Mouse (Mus musculus) olfactory bulb, adult 2 months (tissue): Measurements from ENCODE around the gene H2-T3. TPM values are rescaled to one million over a fixed set of nuclear protein-coding genes. Genes with fewer than 3 reads are reported as not detected.
"Not testable (repeated sequence)": the region's sequence is repeated elsewhere in the genome, so short reads cannot be mapped to it uniquely, and the experiment has no call there.

Experiments
- H3K27ac ChIP-seq: fragments of 200-500 bp; 2 replicates; pipeline ENCODE4 v1.5.1; 2012; ENCODE audit warnings: low read depth, low read length; ENCODE audit not compliant: insufficient read depth
- H3K4me1 ChIP-seq: fragments of 200-500 bp; 2 replicates; pipeline ENCODE4 v1.6.1; 2012; ENCODE audit warnings: low read length; ENCODE audit not compliant: control insufficient read depth, insufficient read depth
- H3K4me3 ChIP-seq: fragments of 200-500 bp; 2 replicates; pipeline ENCODE4 v1.5.1; 2012; ENCODE audit warnings: mild to moderate bottlenecking, low read depth, low read length, moderate library complexity; ENCODE audit not compliant: insufficient read depth
- CTCF ChIP-seq: fragments of 200-500 bp; IDR thresholded peaks from 2 replicates; pipeline ENCODE4 v1.5.1; 2012; ENCODE audit warnings: low read depth, mild to moderate bottlenecking, low read length, moderate library complexity; ENCODE audit not compliant: insufficient read depth
- POLR2A ChIP-seq: fragments of 200-500 bp; IDR thresholded peaks from 2 replicates; pipeline ENCODE4 v1.6.1; 2012; ENCODE audit warnings: mild to moderate bottlenecking, low read depth, low read length, moderate library complexity; ENCODE audit not compliant: insufficient read depth
- WGBS: fragments of 180-500 bp; shearing (Covaris S2); methylation state at CpG from one replicate; pipeline ENCODE4 v1.1.7; 2018; 5-methylcytosine and 5-hydroxymethylcytosine counted together
- polyA plus RNA-seq: library from polyadenylated mRNA; stranded (reverse); fragments of >200 nt; gene quantifications from 2 replicates; pipeline ENCODE4 v1.2.4, GENCODE M21; 2012; ENCODE audit warnings: low replicate concordance; ENCODE audit not compliant: missing spikeins, insufficient read depth, insufficient read length

H2-T3 gene
- not detected in 2 replicates for polyA plus RNA-seq

DNA sequence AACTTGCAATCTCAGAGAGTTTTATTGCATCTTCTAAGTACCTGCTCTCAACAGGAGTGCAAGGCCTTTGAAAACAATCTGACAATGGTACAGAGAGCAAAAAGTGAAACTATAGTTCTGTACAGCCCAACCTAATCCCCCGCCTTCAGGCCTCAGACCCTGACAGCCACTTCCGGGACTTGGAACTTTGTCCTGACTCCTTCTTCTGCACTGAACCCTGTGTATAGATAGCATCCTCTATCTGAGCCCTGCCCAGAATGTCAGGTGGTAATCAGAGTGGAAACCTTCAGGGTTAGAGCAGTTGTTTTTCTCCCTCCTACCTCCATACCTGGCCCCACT, at the start of gene H2-T3:
Gene H2-T3, minus strand, starts transcription at position 119 of the 339 bp plus-strand sequence.
- H3K4me3 ChIP-seq: no peak within 1 kb of the TSS
- no peak within 1 kb of the TSS for H3K27ac ChIP-seq
- H3K4me1 ChIP-seq: no peaks in the 10 kb centered on the region
- WGBS: 86% methylated on average over 2 of the region's 2 CpGs
- TF ChIP-seq POLR2A: no peak
- TF ChIP-seq CTCF: no peak

GRCm38 (mm10) chr17:36237321-36237921, 47.3 kb upstream of the H2-T3 start:
- no peak for TF ChIP-seq CTCF
- TF ChIP-seq POLR2A: no peak
- H3K4me3 ChIP-seq: no peak overlapping the region
- no peak overlapping the region for H3K27ac ChIP-seq
- 3% methylated on average over 27 of the region's 27 CpGs for WGBS
- H3K4me1 ChIP-seq: peaks cover 6% of the 10 kb centered on the region

- H3K4me3 ChIP-seq, H3K4me1 ChIP-seq, H3K27ac ChIP-seq: not testable (repeated sequence)
- WGBS: 31% methylated on average over 9 of the region's 9 CpGs
Measured at GRCm38 (mm10) chr17:36235300-36235699, 45.2 kb upstream of the H2-T3 start.

DNA sequence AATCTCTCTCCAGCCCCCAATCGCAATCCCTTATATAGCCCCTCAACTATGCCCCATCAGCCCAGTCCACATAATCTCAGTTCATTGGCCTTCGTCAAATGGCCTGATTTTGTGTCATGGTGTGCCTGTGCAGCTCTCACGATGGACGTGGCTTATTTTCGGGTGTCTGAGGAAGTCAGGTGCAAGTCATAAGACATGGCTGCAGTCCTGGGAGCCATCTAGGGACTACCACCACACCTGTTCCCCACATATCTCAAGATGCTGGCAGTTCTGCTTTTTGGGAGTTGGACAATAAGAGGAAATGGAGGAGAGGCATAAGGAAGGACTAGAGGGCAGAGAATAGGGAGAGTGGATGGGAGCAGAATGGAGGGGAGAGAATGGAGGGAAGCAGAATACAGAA, 43.5 kb upstream of the H2-T3 start:
- TF ChIP-seq POLR2A: no peak
- TF ChIP-seq CTCF: no peak
- H3K27ac ChIP-seq: no peak overlapping the region
- H3K4me1 ChIP-seq: peaks cover 6% of the 10 kb centered on the region
- H3K4me3 ChIP-seq: no peak overlapping the region
- WGBS: 83% methylated on average over 5 of the region's 5 CpGs

GRCm38 (mm10) chr17:36231318-36231717, 41.2 kb upstream of the H2-T3 start:
- Histone ChIP-seq H3K4me3 (no peak overlapping the region), H3K27ac (no peak overlapping the region), H3K4me1 (no peaks in the 10 kb centered on the region)
- 12% methylated on average over 36 of the region's 36 CpGs for WGBS
- no peak for TF ChIP-seq POLR2A
- TF ChIP-seq CTCF: no peak

DNA sequence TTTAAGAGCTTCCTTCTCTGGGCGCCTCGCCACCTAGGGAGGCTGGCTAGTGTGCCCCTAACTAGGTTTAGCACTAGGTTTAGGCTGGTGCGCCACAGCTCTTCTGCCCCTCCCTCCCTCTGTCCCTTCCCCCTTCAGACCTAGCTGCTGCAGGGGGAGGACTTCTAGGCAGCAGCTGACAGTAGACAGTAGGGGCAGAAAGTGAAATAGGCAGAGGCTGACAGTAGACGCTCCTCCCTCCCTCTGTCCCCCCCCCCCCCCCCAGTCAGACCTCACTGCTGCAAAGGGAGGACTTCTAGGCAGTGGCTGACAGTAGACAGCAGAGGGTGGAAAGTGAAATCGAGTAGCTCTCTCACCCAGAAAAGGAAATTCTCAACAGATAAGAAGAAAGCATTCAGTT, 39.0 kb upstream of the H2-T3 start:
- H3K27ac ChIP-seq: no peak overlapping the region
- TF ChIP-seq POLR2A (no peak), CTCF (no peak)
- WGBS: 6% methylated on average over 4 of the region's 5 CpGs

DNA sequence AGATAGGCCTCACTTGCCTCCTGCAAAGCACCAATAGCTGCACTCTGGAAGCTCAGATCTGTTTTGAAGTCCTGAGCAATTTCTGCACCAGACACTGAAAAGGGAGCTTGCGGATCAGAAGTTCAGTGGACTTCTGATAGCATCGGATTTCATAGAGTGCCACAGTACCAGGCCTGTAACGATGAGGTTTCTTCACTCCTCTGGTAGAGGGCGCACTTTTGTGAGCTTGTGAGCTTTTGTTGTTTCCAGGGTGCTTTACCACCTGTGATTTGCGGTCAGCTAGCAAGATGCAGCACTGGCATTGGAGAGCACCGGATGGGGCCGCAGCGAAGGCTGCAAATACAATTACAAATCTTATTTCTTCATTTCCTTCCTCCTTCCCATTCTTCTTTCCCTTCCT, 36.8 kb upstream of the H2-T3 start:
- H3K27ac ChIP-seq: no peak overlapping the region
- H3K4me1 ChIP-seq: peaks cover 4% of the 10 kb centered on the region; the same call in 1 of the 2 replicates
- H3K4me3 ChIP-seq: no peak overlapping the region
- WGBS: 27% methylated on average over 8 of the region's 8 CpGs
- no peak for TF ChIP-seq POLR2A
- no peak for TF ChIP-seq CTCF

More for the DNA sequence above, 39.0 kb upstream of the H2-T3 start:
- Histone ChIP-seq H3K4me1 (peaks cover 4% of the 10 kb centered on the region; the same call in 1 of the 2 replicates), H3K4me3 (no peak overlapping the region)

- H3K27ac ChIP-seq: no peak overlapping the region
- 7% methylated on average over 9 of the region's 9 CpGs for WGBS
- no peak for TF ChIP-seq CTCF
- no peak for TF ChIP-seq POLR2A
- no peak overlapping the region for H3K4me3 ChIP-seq
- peaks cover 4% of the 10 kb centered on the region; the same call in 1 of the 2 replicates for H3K4me1 ChIP-seq
Measured at GRCm38 (mm10) chr17:36225231-36225824, 35.2 kb upstream of the H2-T3 start.

- H3K4me1 ChIP-seq: peaks cover 4% of the 10 kb centered on the region; the same call in 1 of the 2 replicates
- no peak overlapping the region for H3K4me3 ChIP-seq
- no peak overlapping the region for H3K27ac ChIP-seq
- TF ChIP-seq POLR2A: no peak
- TF ChIP-seq CTCF: no peak
- WGBS: 58% methylated on average over 3 of the region's 3 CpGs
Measured at GRCm38 (mm10) chr17:36224451-36224850, 34.4 kb upstream of the H2-T3 start.
